Mouse (Mus musculus) urinary bladder, adult 2 months (tissue): Measurements from ENCODE around the gene Rdh5. TPM values are rescaled to one million over a fixed set of nuclear protein-coding genes. Genes with fewer than 3 reads are reported as not detected.

Source experiments
- polyA plus RNA-seq: library from polyadenylated mRNA; depleted of rRNA; stranded (reverse); fragments of >200 nt; gene quantifications from 2 replicates; pipeline ENCODE4 v1.2.3, GENCODE M21; 2012; rRNA removed

Gene Rdh5
- polyA plus RNA-seq, 1 experiment: 35.0 TPM

Other genes starting within 250 kb of the Rdh5 start
- gene Suox, start 248.8 kb downstream of the Rdh5 start, polyA plus RNA-seq: 19.2 and 21.0 TPM in 2 replicates
- gene Rab5b, start 226.6 kb downstream of the Rdh5 start, polyA plus RNA-seq: 101 and 107 TPM in 2 replicates
- 0.72 and 0.95 TPM in 2 replicates for gene Pmel, start 218.7 kb downstream of the Rdh5 start, polyA plus RNA-seq
- 23.6 and 32.4 TPM in 2 replicates for gene Cdk2, start 217.9 kb downstream of the Rdh5 start, polyA plus RNA-seq
- gene Dgka, start 178.0 kb downstream of the Rdh5 start, polyA plus RNA-seq: 65.5 and 71.0 TPM in 2 replicates
- 32.9 and 36.9 TPM in 2 replicates for gene Pym1, start 175.0 kb downstream of the Rdh5 start, polyA plus RNA-seq
- gene Mmp19, start 132.0 kb downstream of the Rdh5 start, polyA plus RNA-seq: 19.8 and 22.1 TPM in 2 replicates
- 19.0 and 31.0 TPM in 2 replicates for gene Dnajc14, start 118.8 kb downstream of the Rdh5 start, polyA plus RNA-seq
- 32.2 and 41.0 TPM in 2 replicates for gene Tmem198b, start 118.5 kb downstream of the Rdh5 start, polyA plus RNA-seq
- 78.5 and 79.8 TPM in 2 replicates for gene Sarnp, start 105.6 kb downstream of the Rdh5 start, polyA plus RNA-seq
- gene Ormdl2, start 101.2 kb downstream of the Rdh5 start, polyA plus RNA-seq: 50.2 and 65.7 TPM in 2 replicates
- gene Gdf11, start 31.2 kb downstream of the Rdh5 start, polyA plus RNA-seq: 1.7 and 2.3 TPM in 2 replicates
- 337 and 381 TPM in 2 replicates for gene Cd63, start 21.9 kb downstream of the Rdh5 start, polyA plus RNA-seq
- 286 and 328 TPM in 2 replicates for gene Bloc1s1, start 1.1 kb upstream of the Rdh5 start, polyA plus RNA-seq
- gene Itga7, start 10.9 kb upstream of the Rdh5 start, polyA plus RNA-seq: 44.5 TPM in 2 replicates
- 0.65 and 1.1 TPM in 2 replicates for gene Mettl7b, start 38.1 kb upstream of the Rdh5 start, polyA plus RNA-seq
- not detected in 2 replicates for gene Olfr9, start 66.5 kb upstream of the Rdh5 start, polyA plus RNA-seq
- gene Olfr763, start 87.9 kb upstream of the Rdh5 start, polyA plus RNA-seq: not detected in 2 replicates
- not detected in 2 replicates for gene Olfr764-ps1, start 117.0 kb upstream of the Rdh5 start, polyA plus RNA-seq
- not detected in 2 replicates for gene Olfr765, start 127.1 kb upstream of the Rdh5 start, polyA plus RNA-seq
- gene Olfr766-ps1, start 146.1 kb upstream of the Rdh5 start, polyA plus RNA-seq: not detected in 2 replicates
- not detected in 2 replicates for gene Olfr767, start 160.0 kb upstream of the Rdh5 start, polyA plus RNA-seq
- gene Olfr768, start 176.5 kb upstream of the Rdh5 start, polyA plus RNA-seq: not detected in 2 replicates
- gene Olfr769, start 195.0 kb upstream of the Rdh5 start, polyA plus RNA-seq: not detected in 2 replicates
- not detected in 2 replicates for gene Olfr770, start 216.1 kb upstream of the Rdh5 start, polyA plus RNA-seq
- not detected in 2 replicates for gene Olfr771, start 241.9 kb upstream of the Rdh5 start, polyA plus RNA-seq